Mouse (Mus musculus) spleen, adult 12 weeks (tissue): ENCODE measurements at regions not wholly inside any gene's neighbourhood (a gene's known extent, or its start where the extent isn't known, plus 50 kb on each side); places are given as distances from the start of the nearest gene placed in this dataset.

ENCODE experiments used
- DNase-seq: peaks from one replicate; pipeline ENCODE4 v3.0.0; 2022; ENCODE audit warnings: low spot score

DNA sequence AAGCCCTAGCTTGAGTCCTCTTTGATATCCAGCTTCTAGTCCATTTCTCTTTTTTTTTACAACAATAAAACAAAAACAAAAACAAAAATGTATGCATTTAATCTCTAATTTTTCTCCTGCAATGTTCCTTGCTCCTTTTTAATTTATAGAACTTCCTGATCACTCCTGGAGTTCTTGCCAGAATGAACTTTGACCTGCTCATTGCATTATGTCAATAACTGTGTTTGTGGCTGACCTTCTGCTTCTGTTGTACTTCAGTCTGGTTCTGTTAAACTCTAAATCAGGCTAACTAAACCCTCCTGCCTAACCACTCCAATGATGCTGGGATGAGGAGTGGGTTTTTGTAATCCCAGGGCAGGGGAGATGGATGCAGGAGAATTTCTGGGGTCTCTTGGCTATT lies 674.0 kb downstream of the Gsdmc2 start:
- DNase-seq = no peak

DNA sequence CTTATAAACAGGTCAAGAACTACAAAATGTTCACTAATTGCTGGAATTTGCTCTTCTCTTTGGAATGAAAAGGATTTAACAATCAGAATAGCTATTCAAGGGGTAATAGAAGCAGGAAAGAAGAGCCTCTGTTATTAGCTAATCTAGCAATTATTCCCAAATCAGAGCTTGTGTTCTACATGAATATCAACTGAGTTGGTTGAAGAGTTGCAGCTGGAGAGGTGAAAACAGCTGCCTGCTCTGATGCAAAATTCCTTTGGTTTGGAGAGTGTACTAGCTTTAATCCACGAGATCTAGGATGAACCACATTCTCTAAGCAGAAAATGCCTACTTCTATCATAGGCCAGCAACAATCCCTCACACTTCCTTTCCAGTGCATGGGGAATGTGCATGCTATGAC lies 674.8 kb downstream of the Gsdmc2 start:
- no peak for DNase-seq

DNA sequence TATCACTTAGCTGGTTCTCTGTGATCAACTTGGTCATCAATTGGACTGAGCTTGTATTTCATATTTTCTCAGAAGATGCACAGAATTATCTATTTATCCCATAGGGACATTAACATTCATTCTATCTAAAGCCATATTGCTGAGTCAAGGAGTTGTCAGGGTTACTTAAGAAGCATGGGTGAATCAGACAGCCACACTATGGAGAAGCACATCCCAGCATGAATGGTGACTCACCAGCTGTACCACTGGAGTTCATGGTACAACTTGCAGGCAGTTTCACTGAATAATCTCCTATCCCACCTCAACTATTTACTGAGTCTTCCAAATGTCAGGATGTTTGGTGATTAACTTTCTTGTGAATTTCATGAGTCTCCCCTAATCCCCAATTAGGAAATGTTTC lies 678.6 kb downstream of the Gsdmc2 start:
- DNase-seq = no peak

DNA sequence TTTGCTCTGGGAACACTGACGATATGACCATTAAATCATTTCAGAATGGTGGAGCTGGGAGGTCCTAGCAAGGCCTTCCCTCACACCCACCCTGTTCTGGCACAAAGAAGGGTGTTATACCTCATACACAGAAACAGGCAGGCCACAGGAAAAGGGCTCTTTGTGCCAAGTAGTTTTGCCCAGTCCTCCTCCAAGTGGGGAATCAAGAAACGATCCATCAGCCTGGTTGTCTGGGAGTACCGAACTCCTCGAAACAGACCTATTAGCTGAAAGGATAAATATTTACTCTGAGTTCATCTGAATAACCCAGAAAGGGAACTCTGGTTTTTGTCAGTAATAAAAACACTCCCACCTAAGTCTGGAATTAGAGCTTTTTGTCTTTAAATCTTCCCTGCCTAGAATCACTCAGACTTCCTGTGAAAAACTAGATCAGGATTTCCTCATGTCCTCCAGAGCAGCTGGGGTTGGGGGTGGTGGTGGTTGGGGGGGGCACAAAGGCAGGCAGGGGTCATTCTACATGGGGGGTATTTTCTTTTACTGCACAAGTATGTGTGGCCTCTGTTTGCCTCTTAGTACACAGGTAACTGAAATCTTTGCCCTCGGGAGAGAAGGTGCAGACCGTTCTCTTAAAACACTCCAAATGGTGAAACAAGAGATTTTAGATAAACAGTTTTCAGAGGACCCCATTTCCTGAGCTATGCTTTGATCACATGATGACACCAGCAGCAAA lies 681.3 kb downstream of the Gsdmc2 start:
- DNase-seq = no peak

DNA sequence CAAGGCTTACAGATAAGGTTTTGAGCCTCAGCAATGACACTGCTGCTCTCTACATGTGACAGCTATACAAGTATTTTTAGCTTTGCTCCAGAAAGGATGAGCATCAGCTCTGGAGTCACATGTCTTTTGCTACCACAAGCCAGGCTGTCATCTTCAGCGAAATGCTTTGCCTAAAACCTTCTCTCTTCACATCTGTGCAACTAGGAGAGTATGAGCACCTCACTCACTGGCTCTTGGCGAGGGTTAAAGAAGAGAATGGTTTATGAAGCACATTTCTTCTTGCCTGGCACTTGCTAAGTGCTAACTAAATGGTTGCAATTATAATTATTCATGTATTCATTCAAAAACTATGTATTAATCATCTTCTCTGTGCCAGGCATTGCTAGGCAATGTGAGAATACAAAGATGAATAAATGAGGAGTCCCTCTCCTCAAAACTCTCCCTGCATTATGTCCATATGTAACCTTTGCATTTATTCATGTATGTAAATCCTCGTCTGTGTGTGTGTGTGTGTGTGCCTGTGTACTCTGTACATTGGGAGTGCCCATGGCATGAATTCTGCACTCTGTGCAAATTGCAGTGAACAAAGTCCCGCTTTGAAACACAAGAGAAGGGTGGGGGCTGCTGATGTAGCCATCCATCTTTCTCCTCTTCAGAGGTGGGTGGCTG lies 682.0 kb downstream of the Gsdmc2 start:
- DNase-seq = no peak

DNA sequence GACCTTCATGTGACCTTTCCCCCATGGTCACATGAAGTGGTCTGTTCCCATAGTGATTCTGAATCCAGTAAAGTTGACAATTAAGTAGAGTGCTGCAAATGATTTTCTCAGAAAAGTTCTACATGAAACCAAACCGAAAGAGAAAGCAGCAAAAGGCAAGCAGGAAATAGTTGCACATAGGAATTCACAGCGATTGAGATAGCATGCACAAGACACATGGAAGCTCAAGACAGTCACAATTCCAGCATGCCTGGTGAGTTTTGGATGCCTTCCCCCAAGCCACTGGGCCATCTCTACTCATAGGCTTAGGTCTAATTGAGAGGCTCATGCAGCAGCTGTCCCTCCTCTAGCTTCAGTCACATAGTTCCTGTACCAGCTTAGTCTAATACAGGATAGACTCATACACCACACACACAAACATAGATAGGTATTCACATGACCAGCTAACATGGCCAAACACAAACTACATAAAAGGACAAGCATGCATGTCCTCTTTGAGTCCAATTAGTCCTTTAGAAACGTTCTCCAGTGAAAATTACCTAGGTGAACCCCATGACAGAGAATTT lies 721.8 kb downstream of the Gsdmc2 start:
- no peak for DNase-seq

DNA sequence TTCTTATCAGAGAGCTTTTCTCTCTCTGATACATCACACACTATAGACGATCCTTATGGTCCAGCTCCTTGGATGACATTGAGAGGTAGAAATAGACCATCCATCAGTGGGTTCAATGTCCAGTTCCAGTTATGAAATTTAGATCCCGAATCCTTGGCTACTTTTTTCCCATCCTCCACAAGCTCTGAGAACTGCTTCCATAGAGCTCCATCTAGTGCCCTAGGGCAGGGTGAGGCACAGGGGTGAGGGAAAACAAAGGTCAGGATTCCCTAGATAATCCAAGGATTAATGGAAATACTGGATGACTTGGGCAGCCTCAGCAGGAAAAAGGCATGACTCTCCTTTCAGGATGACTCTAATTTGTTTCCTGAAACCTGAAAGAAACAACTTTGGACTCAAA lies 732.1 kb downstream of the Gsdmc2 start:
- DNase-seq = no peak

DNA sequence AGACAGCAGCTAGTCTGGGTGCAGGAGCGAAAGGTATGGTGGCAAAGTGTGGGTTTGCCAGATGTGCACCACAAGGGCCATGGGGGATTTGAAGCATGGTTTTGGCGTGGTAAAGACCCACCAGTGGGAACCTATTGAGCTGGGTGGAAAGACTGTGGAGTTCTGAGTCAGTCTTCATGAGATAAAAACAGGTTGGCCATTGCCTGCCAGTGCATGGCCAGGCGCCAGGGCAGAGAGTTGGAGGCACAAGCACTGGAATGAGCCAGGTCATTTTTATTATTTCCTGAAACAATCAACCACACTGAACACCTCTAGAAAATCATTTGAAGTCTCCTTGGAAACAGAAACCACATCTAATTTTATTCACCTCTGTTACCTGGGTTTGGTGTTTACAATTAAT lies 744.9 kb downstream of the Gsdmc2 start:
- no peak for DNase-seq

DNA sequence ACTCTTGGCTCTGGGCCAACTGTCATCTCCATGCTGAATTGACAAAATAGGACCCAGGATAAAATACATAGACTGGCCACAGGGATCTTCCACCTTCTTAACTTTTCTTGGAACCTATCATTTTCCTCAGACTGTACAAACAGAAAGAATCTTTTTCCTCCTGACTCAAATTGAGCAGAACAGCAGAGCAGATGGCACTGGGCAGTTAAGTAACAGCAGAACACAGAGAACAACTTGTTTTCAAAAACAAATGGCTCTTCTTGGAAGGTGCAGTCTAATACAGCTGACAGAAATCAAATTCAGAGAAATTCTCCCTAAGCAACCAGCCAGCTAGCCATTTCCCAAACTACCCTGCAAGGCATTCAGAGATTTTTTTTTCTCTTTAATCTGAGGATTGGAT lies 763.0 kb downstream of the Gsdmc2 start:
- DNase-seq = no peak

DNA sequence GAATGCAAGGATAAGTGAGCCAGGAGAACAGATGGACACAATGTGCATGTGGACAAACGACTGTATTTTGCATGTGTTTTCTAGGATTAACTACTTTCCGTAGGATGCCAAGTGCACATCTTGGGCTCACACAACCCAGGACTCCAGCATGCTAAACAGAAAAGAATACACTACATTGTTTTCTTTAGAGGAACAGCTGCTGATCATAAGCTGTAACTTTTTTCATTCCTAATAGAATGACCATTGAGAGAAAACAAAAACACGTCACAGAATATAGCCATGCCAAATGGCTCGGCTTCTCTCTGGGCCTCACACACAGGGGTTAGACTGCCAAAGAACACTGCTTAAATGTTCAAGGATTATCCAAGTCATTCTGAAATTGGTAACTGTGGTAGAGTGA lies 765.2 kb downstream of the Gsdmc2 start:
- DNase-seq = no peak

DNA sequence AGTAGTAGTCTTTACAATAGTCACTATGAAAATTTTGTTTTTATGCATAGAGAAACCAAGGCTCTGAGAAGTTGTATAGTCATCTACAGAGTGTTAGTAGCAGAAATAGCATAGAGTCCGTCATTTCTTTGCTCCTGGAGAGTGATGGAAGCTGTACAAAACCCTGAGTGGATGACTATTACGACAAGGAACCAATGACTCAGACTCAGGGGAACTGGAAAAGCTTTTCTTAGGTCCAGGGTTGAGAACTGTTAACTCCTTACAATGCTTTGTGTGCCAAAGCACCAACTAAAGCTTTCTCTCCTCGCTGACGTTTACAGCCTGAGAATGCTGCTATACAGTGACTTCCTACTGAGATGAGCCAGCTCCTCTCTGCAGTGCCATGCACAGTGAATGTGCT lies 773.1 kb downstream of the Gsdmc2 start:
- no peak for DNase-seq

DNA sequence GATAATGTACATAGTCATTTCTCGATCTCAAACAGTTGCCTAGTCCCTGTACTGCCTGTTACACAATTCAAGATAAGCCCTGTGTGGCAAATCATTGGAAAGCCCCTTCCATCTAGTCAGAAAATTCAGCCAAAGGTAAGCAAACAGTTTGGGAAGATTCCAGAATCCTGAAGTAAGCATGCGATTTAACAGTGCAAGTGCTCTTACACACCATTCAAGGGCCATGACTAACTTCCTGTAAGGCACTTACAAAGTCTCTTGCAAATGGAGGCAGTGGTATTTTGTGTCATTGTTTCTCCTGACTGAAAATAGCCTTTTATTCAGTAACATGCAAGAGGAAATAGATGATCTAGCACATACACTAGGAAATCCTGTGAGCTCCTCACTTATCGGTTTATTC lies 777.9 kb downstream of the Gsdmc2 start:
- no peak for DNase-seq

DNA sequence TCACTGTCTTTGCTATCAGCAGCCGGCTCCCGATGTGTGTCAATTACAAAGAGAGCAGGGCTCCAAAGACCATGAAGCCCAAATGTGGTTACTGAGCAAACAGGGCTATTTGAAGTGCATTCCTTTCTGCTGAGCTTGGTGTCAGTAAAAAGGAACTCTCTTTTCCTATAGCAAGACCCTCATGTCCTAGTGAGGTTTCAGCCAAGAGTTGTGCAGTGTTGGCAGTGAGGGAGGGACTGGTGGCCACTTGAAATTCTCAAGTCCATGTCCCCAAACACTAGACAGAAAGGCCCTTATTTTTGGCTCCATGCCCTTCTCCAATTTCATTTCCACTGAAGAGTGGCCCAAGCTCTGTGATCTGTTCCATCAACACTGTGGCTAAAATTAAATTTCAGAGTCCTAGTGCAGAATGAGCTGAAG lies 778.9 kb downstream of the Gsdmc2 start:
- no peak for DNase-seq

DNA sequence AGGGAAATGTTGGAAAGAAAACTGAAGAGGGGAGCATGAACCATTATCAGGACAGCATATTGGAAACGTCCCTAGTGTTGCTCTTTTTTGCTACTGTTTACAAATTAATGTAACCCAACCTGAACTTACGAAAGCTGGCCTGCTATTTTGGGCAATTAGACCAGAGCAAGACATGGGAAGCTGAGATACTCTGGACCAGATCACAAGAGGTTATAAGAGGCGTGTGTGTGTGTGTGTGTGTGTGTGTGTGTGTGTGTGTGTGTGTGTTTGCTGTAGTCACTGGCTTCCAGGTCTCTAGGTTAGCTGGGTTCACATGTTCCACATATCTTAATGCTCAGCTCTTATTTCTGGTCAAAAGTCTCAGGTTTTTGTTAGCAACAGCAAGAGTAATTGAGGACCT lies 783.1 kb downstream of the Gsdmc2 start:
- DNase-seq = no peak

DNA sequence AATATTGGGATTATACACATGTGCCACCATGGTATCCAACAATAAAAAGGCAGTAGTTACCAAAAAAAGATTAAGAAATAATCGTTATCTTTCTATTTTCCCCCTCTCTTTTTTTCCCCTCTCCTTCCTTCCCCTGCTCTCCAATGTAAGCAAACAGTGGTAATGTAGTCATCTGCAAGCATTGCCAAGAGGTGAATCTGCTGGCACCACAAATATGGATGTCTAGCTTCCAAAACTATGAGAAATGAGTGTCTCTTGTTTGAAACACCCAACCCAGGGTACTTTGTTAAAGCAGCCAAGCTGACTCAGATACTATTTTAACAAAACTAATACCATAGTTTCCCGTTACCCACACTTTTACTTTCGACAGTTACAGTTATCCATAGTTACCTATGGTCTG lies 784.2 kb downstream of the Gsdmc2 start:
- no peak for DNase-seq

DNA sequence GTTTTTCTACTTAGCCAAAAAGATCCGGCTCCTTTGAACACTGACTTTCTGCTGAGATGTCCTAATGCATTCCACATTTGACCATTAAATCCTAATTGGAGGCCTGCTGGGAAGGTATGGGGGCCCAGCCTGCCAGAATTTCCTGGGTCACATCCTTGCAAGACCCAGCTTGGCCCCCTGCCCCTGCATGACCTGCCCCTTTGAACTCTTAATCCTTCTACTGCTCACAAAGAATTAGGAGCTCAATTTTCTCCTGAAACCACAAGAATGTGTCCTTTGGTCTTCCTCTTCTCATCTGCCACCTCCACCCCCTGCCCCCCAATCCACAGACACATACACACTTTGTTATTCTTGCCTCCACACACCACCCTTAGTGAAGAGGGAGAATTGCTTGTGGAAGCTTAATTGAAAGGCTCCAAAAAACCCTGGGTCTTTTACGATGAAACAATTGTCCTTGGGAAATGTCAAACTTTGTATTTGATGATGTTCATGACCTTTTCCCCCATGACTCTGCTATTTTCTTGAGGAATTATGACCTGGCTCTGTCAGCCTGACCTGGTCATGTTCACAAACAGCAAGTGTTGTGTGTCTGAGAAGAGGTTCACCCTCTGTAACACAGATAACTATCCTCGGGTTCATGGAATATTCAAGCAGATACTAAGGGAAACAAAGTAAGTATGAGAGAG lies 792.3 kb downstream of the Gsdmc2 start:
- no peak for DNase-seq

DNA sequence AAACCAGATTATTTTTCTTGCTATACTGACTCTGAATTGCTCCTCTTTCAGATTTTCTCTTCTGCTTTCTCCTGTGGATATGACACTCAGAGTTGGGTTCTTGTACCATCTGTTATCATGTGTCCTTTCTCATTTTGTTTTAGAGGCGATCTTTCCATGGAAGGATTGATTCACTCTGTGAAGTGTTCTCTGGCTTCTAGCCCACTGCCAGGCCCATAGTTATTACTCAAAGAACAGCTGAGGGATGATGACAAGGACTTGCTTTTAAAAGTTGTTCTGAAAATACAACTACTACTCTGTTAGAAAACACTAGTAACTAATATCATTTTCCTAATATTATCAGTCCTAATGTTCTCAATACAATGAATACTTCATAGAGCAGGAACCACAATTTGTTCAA lies 794.9 kb downstream of the Gsdmc2 start:
- DNase-seq = no peak

DNA sequence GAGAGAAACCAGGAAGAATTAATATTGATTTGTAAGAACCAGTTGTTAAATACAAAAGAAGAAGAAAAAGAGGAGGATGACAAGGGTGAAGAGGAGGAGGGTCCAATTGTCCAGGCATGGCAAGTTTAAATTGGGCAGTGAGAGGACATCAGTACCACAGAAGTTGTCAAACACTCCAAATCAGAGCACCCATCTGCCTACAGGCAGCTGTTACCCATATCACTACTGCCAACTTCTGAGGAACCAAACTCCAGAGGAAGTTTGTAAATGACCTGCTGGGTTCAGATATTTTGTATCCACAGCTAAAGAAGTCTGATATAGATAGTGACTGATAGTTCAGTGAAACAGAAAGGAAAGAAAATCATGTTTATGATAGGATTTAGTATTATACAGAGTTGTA lies 802.6 kb downstream of the Gsdmc2 start:
- DNase-seq = no peak

DNA sequence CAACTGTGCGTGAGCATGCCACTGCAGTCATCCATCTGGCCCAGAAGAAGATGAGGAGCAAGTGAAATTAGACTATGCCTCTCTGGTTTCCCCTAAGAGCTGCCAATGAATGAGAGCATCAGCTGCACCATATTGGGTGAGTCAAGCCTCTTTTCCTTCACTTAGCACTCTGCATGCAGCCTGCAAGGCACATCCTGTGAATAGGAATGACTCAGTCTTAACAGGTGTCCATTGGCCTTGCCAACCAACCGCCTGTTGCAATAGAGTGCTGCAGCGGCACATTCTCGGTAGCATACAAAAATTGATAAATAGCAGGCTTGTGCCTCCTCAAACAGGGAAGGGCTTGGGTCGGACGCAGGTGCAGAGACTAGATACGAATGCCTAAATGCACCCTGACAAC lies 808.7 kb downstream of the Gsdmc2 start:
- no peak for DNase-seq

DNA sequence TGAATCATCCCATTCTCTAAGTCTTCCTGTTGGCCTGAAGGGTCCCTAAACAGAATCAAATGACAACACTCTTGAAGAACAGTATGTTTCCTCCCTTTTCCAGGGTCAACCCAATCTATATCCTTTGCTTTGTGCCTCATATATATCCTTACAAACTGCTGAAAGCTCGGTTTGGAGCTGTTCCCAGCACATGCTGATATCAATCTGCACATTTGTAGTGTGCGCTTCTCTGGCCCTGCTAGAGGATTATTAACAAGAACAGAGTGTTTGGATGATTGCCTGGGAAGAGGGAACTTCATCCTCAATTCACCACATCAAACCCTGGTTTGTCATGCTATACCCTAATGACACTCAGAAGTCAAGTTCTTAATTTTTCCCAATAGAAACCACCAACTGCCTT lies 824.2 kb downstream of the Gsdmc2 start:
- DNase-seq = no peak

DNA sequence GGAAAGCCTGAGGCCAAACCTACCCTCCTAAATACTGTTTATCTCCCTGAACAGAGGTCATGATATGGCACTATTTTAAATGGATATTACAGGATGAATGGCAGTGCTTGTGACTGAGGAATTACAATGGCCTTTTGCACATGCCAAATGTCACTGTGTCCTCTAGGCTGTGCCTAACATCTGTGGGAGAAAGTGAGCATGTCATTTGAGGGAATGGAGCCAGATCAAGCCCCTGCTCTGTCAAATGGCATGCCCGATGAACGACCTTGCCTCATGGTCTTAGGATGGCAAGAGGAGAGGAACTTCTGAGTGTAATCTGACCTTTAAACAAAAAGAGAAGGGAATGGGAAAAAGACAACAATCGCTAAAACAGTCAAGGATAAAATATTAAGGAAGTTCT lies 827.0 kb downstream of the Gsdmc2 start:
- no peak for DNase-seq

DNA sequence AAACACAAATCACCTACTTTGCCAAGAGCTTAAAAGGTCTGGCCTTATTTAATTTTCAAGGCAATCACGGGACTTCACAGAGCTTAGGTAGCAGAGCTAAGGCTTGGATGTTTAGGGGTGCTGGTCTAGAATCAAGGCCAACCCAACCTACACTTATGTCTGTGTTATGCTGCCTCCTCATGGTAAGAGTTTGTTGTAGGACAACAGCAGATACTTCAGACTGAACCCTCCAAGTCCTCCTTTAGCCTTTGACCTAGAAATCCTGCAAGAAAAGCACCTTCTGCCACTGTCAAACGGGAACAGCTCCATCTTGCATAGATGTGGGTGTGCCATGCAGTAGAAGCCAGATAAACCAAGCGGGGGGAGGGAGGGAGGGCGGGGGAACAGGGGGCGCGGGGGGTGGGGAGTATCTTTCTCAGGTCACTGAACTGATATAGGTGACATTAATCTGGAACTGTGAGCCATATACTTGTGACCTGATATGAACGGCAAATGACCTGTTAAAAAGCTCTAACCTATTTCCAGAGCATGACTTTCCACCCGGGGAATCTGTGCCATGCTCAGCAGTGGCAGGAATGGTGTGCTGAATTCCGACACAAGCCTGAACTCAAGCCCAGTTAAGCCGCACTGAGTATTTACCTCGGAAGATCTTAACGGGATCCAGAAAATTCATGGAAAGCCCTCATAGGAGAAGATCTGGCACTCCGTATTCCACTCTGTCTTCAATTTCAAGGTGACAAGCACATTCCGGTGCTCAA lies 838.3 kb downstream of the Gsdmc2 start:
- DNase-seq = no peak
